Mouse (Mus musculus): Measurements from ENCODE around the gene Mettl17. TPM values are rescaled to one million over a fixed set of nuclear protein-coding genes. Genes with fewer than 3 reads are reported as not detected.

The Mettl17 gene
- polyA plus RNA-seq, 1 experiment from 2014 or later: 57.3 TPM

GRCm38 (mm10) chr14:51941577-51941976 is 56.9 kb downstream of the Mettl17 start:
- Histone ChIP-seq H3K4me3 (ENCODE audit: low read length) (no peak overlapping the region), H3K4me2 (replicated peaks; ENCODE audit: low read depth, low read length) (no peak overlapping the region), H3K9ac (replicated peaks; ENCODE audit: low read length) (no peak overlapping the region), H3K27me3 (ENCODE audit: insufficient read depth, low read length) (no peaks in the 10 kb centered on the region), H3K9me3 (ENCODE audit: low read length) (peaks cover 7% of the 10 kb centered on the region; the same call in 1 of the 2 replicates), H3K4me1 (ENCODE audit: insufficient read depth, low read length) (peaks cover 11% of the 10 kb centered on the region; the same call in 1 of the 2 replicates), H3K27ac (ENCODE audit: low read length) (no peak overlapping the region), H3K36me3 (ENCODE audit: insufficient read depth, low read length) (no peaks in the 10 kb centered on the region)
- 57% methylated on average over 9 of the region's 9 CpGs for WGBS
- ATAC-seq (ENCODE audit: low FRiP score, low TSS enrichment): no peak

- 37% methylated on average over 7 of the region's 7 CpGs for WGBS
- no peaks in the 10 kb centered on the region for H3K36me3 ChIP-seq (ENCODE audit: insufficient read depth, low read length)
- H3K4me3 ChIP-seq (ENCODE audit: low read length): no peak overlapping the region
- H3K27me3 ChIP-seq (ENCODE audit: insufficient read depth, low read length): no peaks in the 10 kb centered on the region
- no peak overlapping the region for H3K27ac ChIP-seq (ENCODE audit: low read length)
- ATAC-seq (ENCODE audit: low FRiP score, low TSS enrichment): no peak
- H3K4me2 ChIP-seq (replicated peaks; ENCODE audit: low read depth, low read length): no peak overlapping the region
- H3K4me1 ChIP-seq (ENCODE audit: insufficient read depth, low read length): peaks cover 11% of the 10 kb centered on the region; the same call in 1 of the 2 replicates
- H3K9ac ChIP-seq (replicated peaks; ENCODE audit: low read length): no peak overlapping the region
- H3K9me3 ChIP-seq (ENCODE audit: low read length): peaks cover 7% of the 10 kb centered on the region; the same call in 1 of the 2 replicates
Observed at GRCm38 (mm10) chr14:51942236-51942635, 57.6 kb downstream of the Mettl17 start.

Small RNAs within 50 kb of the gene (microRNA-seq; reads per million reads assigned to microRNA genes)
- not detected for gene Gm27375

Other genes starting within 250 kb of the Mettl17 start
- gene Gm4181, start 249.2 kb upstream of the Mettl17 start, polyA plus RNA-seq (2015; fragmentation: Nextera tagmentation; extraction: Ambion mirVana): not detected in 2 replicates
- gene Gm17079, start 189.4 kb upstream of the Mettl17 start, polyA plus RNA-seq (2015; fragmentation: Nextera tagmentation; extraction: Ambion mirVana): not detected in 2 replicates
- not detected in 2 replicates for gene Gm5800, start 167.7 kb upstream of the Mettl17 start, polyA plus RNA-seq (2015; fragmentation: Nextera tagmentation; extraction: Ambion mirVana)
- not detected in 2 replicates for gene Ang4, start 111.3 kb upstream of the Mettl17 start, polyA plus RNA-seq (2015; fragmentation: Nextera tagmentation; extraction: Ambion mirVana)
- gene AY358078, start 84.8 kb upstream of the Mettl17 start, polyA plus RNA-seq (2015; fragmentation: Nextera tagmentation; extraction: Ambion mirVana): not detected in 2 replicates
- not detected in 2 replicates for gene Ear6, start 31.1 kb upstream of the Mettl17 start, polyA plus RNA-seq (2015; fragmentation: Nextera tagmentation; extraction: Ambion mirVana)
- gene Slc39a2, start 8.0 kb downstream of the Mettl17 start, polyA plus RNA-seq (2015; fragmentation: Nextera tagmentation; extraction: Ambion mirVana): 0.30 and 0.50 TPM in 2 replicates
- 52.0 and 59.5 TPM in 2 replicates for gene Ndrg2, start 29.3 kb downstream of the Mettl17 start, polyA plus RNA-seq (2015; fragmentation: Nextera tagmentation; extraction: Ambion mirVana)
- not detected in 2 replicates for gene Tppp2, start 33.6 kb downstream of the Mettl17 start, polyA plus RNA-seq (2015; fragmentation: Nextera tagmentation; extraction: Ambion mirVana)
- gene Rnase13, start 37.9 kb downstream of the Mettl17 start, polyA plus RNA-seq (2015; fragmentation: Nextera tagmentation; extraction: Ambion mirVana): not detected in 2 replicates
- 92.1 and 97.8 TPM in 2 replicates for gene Arhgef40, start 99.9 kb downstream of the Mettl17 start, polyA plus RNA-seq (2015; fragmentation: Nextera tagmentation; extraction: Ambion mirVana)
- 1.0 and 1.6 TPM in 2 replicates for gene Tmem253, start 130.8 kb downstream of the Mettl17 start, polyA plus RNA-seq (2015; fragmentation: Nextera tagmentation; extraction: Ambion mirVana)
- gene Zfp219, start 135.9 kb downstream of the Mettl17 start, polyA plus RNA-seq (2015; fragmentation: Nextera tagmentation; extraction: Ambion mirVana): 38.9 and 39.2 TPM in 2 replicates
- not detected in 2 replicates for gene Olfr221, start 157.6 kb downstream of the Mettl17 start, polyA plus RNA-seq (2015; fragmentation: Nextera tagmentation; extraction: Ambion mirVana)
- gene Hnrnpc, start 219.2 kb downstream of the Mettl17 start, polyA plus RNA-seq (2015; fragmentation: Nextera tagmentation; extraction: Ambion mirVana): 659 and 687 TPM in 2 replicates
- gene Rpgrip1, start 225.9 kb downstream of the Mettl17 start, polyA plus RNA-seq (2015; fragmentation: Nextera tagmentation; extraction: Ambion mirVana): 67.4 and 74.1 TPM in 2 replicates